Mouse (Mus musculus) small intestine, adult 10 weeks (tissue): ENCODE data around the gene Vgf. TPM values are rescaled to one million over a fixed set of nuclear protein-coding genes. Genes with fewer than 3 reads are reported as not detected.

ENCODE experiments used
- polyA plus RNA-seq: library from polyadenylated mRNA; stranded (reverse); fragments of 350-450 nt; fragmentation: Illumina TruSeq; extraction: RNeasy Lipid Tissue Mini Kit (QIAGEN cat#74804); gene quantifications from one replicate; pipeline ENCODE4 v1.2.3, GENCODE M21; 2014; ENCODE audit warnings: low replicate concordance

Vgf gene
- polyA plus RNA-seq: not detected

GRCm38 (mm10) chr5:137026092-137026491, at the start of gene Vgf:
Gene Vgf, plus strand, starts transcription at chr5:137026392.

GRCm38 (mm10) chr5:136986695-136987137, 39.5 kb upstream of the Vgf start, which contains the start of gene Plod3:
Gene Plod3, plus strand, starts transcription at chr5:136987019.

GRCm38 (mm10) chr5:136987934-136988271, 38.3 kb upstream of the Vgf start, which contains the start of gene Znhit1:
Gene Znhit1, minus strand, starts transcription at chr5:136988021.

GRCm38 (mm10) chr5:137045402-137046323, 19.5 kb downstream of the Vgf start, which contains the start of gene Ap1s1:
Gene Ap1s1, minus strand, starts transcription at chr5:137046135.

GRCm38 (mm10) chr5:137072079-137072960, 46.1 kb downstream of the Vgf start, which contains the start of gene Serpine1:
Gene Serpine1, minus strand, starts transcription at chr5:137072268.

Other genes with a start within 250 kb of the Vgf start
- gene Col26a1, start 143.2 kb upstream of the Vgf start, polyA plus RNA-seq: not detected
- gene Ift22, start 118.2 kb upstream of the Vgf start, polyA plus RNA-seq: 3.0 TPM
- gene Fis1, start 73.1 kb upstream of the Vgf start, polyA plus RNA-seq: 3.2 TPM
- gene Cldn15, start 59.8 kb upstream of the Vgf start, polyA plus RNA-seq: 94.9 TPM
- gene Plod3, start 39.4 kb upstream of the Vgf start, polyA plus RNA-seq: 0.45 TPM
- 1.9 TPM for gene Znhit1, start 38.4 kb upstream of the Vgf start, polyA plus RNA-seq
- 10.1 TPM for gene Ap1s1, start 19.7 kb downstream of the Vgf start, polyA plus RNA-seq
- gene Serpine1, start 45.9 kb downstream of the Vgf start, polyA plus RNA-seq: 1.2 TPM
- gene Trim56, start 89.8 kb downstream of the Vgf start, polyA plus RNA-seq: 26.4 TPM
- gene Muc3, start 122.9 kb downstream of the Vgf start, polyA plus RNA-seq: 739 TPM
- gene Muc3a, start 186.0 kb downstream of the Vgf start, polyA plus RNA-seq: 5.4 TPM